Mouse (Mus musculus) thymus, postnatal 36 days (tissue): ENCODE results near the gene Atp6v0a1.

Source experiments
- DNase-seq, 2 experiments: peaks; one replicate each; pipeline ENCODE4 v3.0.0; 2022; ENCODE audit warnings: mixed read lengths in 2 of 2

Gene Atp6v0a1

GRCm38 (mm10) chr11:101086323-101086674, 77.0 kb downstream of the Atp6v0a1 start:
- peak in 1 of 2 experiments; percentile 4 for DNase-seq

DNA sequence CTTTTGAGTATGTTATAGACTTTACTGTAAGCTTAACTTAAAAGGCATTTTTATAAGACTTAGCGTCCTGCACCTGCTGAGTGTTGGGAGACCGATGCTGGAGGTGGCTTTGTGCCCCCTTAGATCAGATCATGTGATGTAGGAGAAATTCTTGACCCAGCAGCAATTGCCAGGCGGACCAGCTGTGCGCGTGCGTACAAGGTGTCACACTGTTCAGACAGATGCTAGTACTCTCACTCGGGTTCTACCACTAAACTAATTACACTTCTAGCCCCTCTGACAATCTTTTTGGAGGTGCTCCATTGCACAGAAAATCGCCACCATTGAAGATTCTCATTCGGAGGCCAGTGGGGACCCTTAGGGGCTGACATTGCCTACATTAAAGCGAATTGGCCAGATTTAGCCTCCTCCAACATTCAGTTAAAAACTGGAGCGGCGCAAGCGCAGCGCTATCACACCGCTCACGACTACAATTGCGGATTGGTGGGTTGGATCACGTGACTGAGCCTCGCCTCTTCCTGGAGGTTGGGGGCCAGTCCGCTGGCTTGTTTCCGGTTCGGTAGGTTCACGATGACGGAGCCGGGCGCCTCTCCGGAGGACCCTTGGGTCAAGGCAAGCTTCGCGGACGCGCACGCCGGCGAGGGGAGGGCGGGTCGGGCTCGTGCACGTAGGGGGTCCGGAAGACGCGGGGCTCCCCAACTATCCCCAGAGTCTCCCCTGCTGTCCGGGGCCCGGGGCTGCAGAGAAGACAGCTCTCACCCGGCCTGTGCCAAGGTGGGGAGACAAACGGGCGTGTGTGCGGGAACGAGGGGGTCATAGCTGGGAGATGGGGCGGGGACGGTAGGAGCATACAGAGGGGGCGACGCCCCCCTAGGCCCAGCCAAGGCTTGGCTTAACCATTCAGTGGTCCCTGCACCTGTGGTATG, 77.8 kb downstream of the Atp6v0a1 start, which contains the start of gene Mlx:
Gene Mlx, plus strand, starts transcription at position 522 of the 926 bp plus-strand sequence.
- peak; percentile 86 to 90 for DNase-seq

DNA sequence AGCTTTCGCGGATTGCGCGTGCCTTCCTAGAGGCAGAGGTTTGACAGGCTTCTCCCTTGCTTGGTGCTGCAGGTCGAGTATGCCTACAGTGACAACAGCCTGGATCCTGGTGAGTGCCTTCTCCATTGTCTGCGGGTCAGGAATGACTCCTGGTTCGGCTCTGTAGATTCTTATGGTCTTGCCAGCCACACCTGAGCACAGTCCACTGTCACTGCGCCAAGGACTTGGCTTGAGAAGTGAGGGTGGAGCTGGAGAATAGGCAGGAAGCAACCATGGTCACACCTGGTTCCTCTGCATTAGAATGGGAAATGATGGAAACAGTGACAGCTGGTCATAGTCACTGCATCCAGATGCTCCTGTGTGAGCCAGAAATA, 78.4 kb downstream of the Atp6v0a1 start:
- DNase-seq, result no peak

DNA sequence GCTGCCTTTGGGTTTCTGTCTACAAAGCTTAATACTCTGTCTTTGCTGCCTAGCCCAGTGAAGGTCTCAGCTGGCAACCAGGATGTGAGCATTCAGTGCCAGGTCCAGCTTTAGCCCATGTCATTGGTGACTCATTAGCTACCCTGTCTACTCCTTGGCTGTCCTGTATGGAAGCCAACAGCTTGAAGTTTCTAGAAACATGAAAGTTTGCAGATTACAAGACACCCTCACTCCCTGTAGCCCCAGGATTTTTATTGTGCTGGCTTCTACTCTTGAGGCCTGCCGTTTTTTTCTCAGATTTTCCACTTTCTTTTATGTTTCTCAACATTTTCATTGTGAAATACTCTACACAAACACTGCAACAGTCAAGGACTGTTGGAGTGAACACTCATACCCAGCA, 80.7 kb downstream of the Atp6v0a1 start:
- DNase-seq, result no peak

- DNase-seq, result no peak
Observed at GRCm38 (mm10) chr11:101094930-101095313, 85.7 kb downstream of the Atp6v0a1 start.

DNA sequence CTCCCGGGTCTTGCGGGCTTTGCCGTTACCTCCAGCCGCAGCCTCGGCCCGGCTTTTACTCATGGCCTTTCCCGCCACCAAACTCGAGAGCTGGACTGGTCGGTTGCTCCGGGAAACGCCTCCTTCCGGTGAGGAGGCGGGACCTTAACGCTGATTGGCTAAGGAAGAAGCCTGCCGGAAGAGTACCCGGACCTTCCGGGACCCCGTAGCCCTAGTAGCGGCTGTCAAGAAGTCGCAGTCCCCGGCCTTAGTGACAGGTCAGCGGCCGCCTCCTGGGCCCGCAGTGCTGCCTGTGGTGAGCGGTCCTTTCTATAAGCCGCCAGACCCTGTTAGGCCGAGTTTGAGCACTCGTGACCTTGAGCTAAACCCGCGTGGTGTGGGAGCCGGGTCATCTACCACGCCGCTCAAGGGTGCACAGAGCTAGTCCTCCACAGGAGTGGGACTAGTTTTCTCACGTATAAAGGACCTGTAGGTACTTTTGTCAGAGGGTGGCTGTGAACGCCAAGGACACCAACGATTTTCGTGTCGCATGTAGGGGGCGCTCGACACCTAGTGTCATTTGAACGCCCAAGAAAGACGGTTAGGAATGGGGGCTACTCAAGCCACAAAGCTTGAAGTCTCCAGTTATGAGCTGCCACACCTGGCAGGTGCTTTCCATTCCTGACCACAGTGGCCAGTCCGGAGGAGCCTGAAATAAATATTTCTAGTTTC, 86.2 kb downstream of the Atp6v0a1 start, which contains the start of gene Psmc3ip:
Gene Psmc3ip, minus strand, starts transcription at position 123 of the 711 bp plus-strand sequence.
- peak; percentile 91 to 92 for DNase-seq

GRCm38 (mm10) chr11:101098231-101098630, 89.0 kb downstream of the Atp6v0a1 start:
- DNase-seq, result no peak

- no peak for DNase-seq
Observed at GRCm38 (mm10) chr11:101103011-101103410, 93.8 kb downstream of the Atp6v0a1 start.

- no peak for DNase-seq
Observed at GRCm38 (mm10) chr11:101109351-101109750, 100.1 kb downstream of the Atp6v0a1 start.

- DNase-seq, result no peak
Observed at GRCm38 (mm10) chr11:101110708-101111107, 101.5 kb downstream of the Atp6v0a1 start.

- DNase-seq, result no peak
Observed at GRCm38 (mm10) chr11:101111178-101111577, 101.9 kb downstream of the Atp6v0a1 start.

DNA sequence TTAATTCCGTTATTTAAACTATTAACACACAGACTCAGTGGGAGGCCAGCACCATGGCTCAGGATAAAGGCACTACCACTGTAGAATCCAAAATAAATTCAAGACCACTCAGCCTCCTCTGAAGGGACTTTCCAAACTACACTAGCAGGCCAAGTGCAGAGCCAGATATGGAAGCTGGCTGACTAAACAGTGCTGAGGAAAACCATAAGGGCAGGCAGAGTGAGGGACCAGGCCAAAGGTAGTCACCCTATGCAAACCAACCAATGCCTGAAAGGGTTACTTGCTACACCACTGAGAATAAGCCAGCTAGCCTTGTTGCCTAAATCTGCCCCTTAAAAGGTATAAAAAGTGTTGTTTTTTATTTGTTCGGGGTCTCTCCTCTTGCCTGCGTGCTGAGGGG, 102.9 kb downstream of the Atp6v0a1 start:
- DNase-seq, result no peak
